Mouse (Mus musculus) liver, embryonic 18 days (tissue): Measurements from ENCODE around the gene 2210016L21Rik. TPM values are rescaled to one million over a fixed set of nuclear protein-coding genes. Genes with fewer than 3 reads are reported as not detected.

Experiments
- polyA plus RNA-seq: library from polyadenylated mRNA; depleted of rRNA; stranded (reverse); fragments of >200 nt; gene quantifications from 2 replicates; pipeline ENCODE4 v1.2.3, GENCODE M21; 2012; rRNA removed

Gene 2210016L21Rik
- polyA plus RNA-seq, result 7.1 and 7.9 TPM in 2 replicates

DNA sequence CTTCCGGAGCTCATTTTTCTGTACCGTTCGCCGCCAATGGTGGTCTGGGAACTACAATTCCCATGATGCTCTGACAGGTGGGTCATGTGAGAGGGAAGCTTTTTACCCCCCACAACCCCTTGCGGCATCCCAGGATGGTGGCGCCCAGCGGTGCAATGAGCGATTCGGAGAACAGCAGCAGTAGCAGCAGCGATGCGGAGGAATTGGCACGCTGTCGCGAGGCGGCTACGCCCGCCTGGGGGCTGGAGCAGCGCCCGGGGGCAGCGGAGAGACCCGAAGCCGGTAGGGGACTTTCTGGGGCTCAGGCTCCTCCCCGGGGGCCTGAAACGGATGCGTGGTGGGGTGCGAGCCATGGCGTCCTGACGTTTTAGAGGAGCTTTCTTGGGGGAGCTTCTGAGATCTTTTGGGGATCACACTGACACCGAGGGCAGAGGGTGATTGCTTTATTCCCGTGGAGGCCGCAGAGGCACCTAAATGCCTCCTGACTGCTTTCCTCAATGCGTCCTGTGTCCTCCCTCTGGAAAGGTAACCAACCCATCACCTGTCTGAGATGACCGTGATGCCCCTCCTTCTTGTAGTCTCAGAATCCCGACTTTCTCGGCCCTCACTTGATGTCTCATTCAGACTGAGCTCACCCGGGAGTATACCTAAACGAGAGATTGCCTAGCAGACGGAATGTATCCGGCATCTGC is at the start of gene 2210016L21Rik:
Gene 2210016L21Rik (plus strand): TSS at position 85 of the 692 bp plus-strand sequence.

DNA sequence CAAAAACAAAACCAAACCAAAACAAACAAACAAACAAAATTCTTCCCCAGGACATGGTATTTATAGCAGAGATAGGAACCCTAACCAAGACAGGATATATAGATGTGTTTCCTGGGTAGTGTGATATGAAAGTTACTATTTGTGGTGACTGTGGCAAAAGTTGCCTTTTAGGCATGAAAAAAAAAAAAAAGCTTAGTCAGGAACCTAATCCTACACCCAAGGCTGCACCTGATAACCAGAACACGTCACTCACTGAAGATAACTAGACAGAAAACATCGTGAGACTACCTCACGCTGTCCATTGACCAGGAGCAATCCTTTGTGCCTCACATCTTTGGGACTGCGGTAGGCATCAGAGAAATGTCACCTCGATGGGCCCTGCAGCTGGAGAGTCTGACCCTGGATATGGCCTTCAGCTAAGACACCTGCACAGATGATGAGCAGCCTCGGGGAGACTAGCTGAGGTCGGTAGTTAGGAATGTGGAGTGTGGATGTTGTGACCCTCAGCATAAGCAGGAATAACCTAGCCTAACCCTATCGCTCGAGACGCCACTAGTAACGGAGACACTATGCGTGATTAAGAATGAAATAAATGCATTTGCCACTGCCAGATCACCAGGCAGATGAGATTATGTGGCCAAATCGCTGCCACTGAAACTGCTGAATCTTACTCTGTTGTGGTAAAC is 45.1 kb upstream of the 2210016L21Rik start, which contains the start of gene Oasl2:
Gene Oasl2 (plus strand): TSS at position 249 of the 686 bp plus-strand sequence.

DNA sequence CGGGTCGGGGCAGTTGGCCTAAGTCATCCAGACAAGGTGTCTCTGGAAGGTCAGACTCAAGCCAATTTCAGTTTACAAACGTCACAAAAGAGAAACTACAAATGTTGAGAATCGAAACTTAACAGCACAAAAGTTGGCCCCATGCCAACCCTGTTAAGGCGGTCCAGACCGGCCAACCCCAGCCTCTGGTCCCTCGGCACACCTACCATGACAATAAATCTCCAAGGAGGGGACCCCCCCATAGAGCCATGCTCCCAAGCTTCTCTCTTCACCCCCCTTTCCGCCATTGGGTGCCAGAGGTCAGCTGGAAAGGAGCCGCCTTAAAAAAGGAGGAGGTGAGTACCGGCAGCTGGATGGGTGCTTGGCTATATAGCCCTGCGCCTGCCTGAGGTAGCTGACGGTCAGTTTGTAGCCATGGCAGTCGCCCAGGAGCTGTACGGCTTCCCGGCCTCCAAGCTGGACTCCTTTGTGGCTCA is 18.9 kb upstream of the 2210016L21Rik start, which contains the start of gene Oasl1:
Gene Oasl1 (plus strand): TSS at position 243 of the 476 bp plus-strand sequence.

DNA sequence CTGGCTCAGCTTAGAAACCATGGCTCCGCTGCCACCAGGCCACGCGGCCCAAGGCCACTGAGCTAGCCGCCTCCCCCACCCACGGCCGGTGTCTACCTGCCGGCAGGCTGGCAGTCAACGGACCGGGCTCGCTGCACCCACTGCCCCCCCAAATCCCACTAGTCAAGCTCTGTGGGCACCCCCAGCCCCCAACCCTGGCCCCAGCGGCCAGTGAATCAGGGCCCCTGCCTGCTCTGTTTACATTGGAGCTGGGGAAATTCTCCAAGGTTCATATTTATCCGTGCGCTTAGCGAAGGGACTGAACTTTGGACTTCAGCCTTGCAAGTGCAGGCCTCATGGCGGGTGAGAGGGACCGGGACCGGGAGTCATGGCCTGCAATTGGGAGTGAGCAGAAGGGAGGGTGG is 28.9 kb downstream of the 2210016L21Rik start, which contains the start of gene Hnf1a:
Gene Hnf1a (minus strand): TSS at position 271 of the 404 bp plus-strand sequence.

Other genes starting within 250 kb of the 2210016L21Rik start
- gene Tchp, start 234.4 kb upstream of the 2210016L21Rik start, polyA plus RNA-seq, result 4.8 and 5.4 TPM in 2 replicates
- gene Ankrd13a, start 167.5 kb upstream of the 2210016L21Rik start, polyA plus RNA-seq, result 28.5 and 31.8 TPM in 2 replicates
- 14.6 and 19.2 TPM in 2 replicates for gene Git2, start 166.6 kb upstream of the 2210016L21Rik start, polyA plus RNA-seq
- gene 1500011B03Rik, start 118.7 kb upstream of the 2210016L21Rik start, polyA plus RNA-seq, result 13.9 and 14.2 TPM in 2 replicates
- gene 4930519G04Rik, start 88.5 kb upstream of the 2210016L21Rik start, polyA plus RNA-seq, result 0.01 TPM in 1 of 2 replicates, not detected in the other
- gene Gm9936, start 83.5 kb upstream of the 2210016L21Rik start, polyA plus RNA-seq, result 0.01 TPM in 1 of 2 replicates, not detected in the other
- 12.9 and 17.0 TPM in 2 replicates for gene Oasl2, start 45.2 kb upstream of the 2210016L21Rik start, polyA plus RNA-seq
- gene Oasl1, start 18.9 kb upstream of the 2210016L21Rik start, polyA plus RNA-seq, result 3.1 and 6.2 TPM in 2 replicates
- gene Hnf1a, start 28.9 kb downstream of the 2210016L21Rik start, polyA plus RNA-seq, result 2.3 and 2.7 TPM in 2 replicates
- gene Sppl3, start 69.0 kb downstream of the 2210016L21Rik start, polyA plus RNA-seq, result 13.8 and 16.0 TPM in 2 replicates
- gene Gm10401, start 156.1 kb downstream of the 2210016L21Rik start, polyA plus RNA-seq, result not detected in 2 replicates
- gene Acads, start 177.2 kb downstream of the 2210016L21Rik start, polyA plus RNA-seq, result 69.8 and 75.2 TPM in 2 replicates
- gene Unc119b, start 192.8 kb downstream of the 2210016L21Rik start, polyA plus RNA-seq, result 10.1 and 10.4 TPM in 2 replicates
- 36.1 and 40.4 TPM in 2 replicates for gene Mlec, start 216.0 kb downstream of the 2210016L21Rik start, polyA plus RNA-seq